Comparison of ENCODE assay signal across 31 mouse cellular contexts in the genomic region with DNA sequence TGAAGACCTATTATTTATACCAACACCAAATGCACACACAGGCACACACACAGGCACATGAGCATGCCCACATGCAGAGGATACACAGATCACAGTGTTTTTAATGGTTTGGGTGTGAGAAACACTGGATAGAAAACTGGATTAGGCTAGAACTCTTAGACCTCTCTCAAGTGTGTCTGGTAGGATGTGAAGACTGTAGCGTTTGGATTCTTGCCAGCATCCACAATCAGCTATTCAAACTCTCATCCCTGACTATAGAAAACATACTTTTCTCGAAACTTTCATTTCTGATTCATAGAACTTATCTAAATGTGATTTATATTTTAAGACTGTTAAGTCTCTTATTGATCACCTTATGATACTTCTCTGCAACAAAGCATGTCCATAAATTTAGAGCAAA. TPM values are rescaled to one million over a fixed set of nuclear protein-coding genes. Genes with fewer than 3 reads are reported as not detected.
DNase-seq lines count a peak whose midpoint lies in the region; ATAC-seq and TF ChIP-seq lines count a peak whose summit lies in the region.
"Had no signal": no experiment of that assay in that cellular context is flagged by ENCODE, and none has a peak within 500 bp of the region (broad histone marks: within the 10 kb centered on the region; RNA-seq: fewer than 3 reads in every experiment).

No protein-coding gene starts in this region.

- WGBS in embryonic facial prominence, embryonic 14.5 days = 49% methylated on average over 2 of the region's 2 CpGs
- 83% methylated on average over 2 of the region's 2 CpGs for WGBS in embryonic facial prominence, embryonic 10.5 days
- WGBS in heart, adult 2 months = 43% methylated on average over 2 of the region's 2 CpGs
- WGBS in lung, postnatal 0 days = 40% methylated on average over 2 of the region's 2 CpGs

- H3K9ac ChIP-seq in embryonic facial prominence, embryonic 14.5 days (ENCODE audit: low read depth, low read length) = no peak overlapping the region
- no peak overlapping the region for H3K9ac ChIP-seq in heart, adult 2 months (ENCODE audit: low read depth, low read length)
- no peak overlapping the region for H3K9ac ChIP-seq in lung, postnatal 0 days (replicated peaks; ENCODE audit: low read depth)
- H3K9ac ChIP-seq: embryonic facial prominence, embryonic 13.5 days; forebrain, embryonic 15.5 days; heart, embryonic 13.5 days; hindbrain, embryonic 14.5 days had no signal

- H3K4me1 ChIP-seq in embryonic facial prominence, embryonic 14.5 days (ENCODE audit: control insufficient read depth, insufficient read depth, low read length) = peaks cover 8% of the 10 kb centered on the region
- peaks cover 13% of the 10 kb centered on the region for H3K4me1 ChIP-seq in embryonic facial prominence, embryonic 10.5 days
- no peaks in the 10 kb centered on the region for H3K4me1 ChIP-seq in heart, adult 2 months (ENCODE audit: control insufficient read depth, insufficient read depth, low read length)
- H3K4me1 ChIP-seq in lung, postnatal 0 days (ENCODE audit: insufficient read depth, low read depth, low read length) = no peaks in the 10 kb centered on the region

- H3K79me2 ChIP-seq in heart, adult 2 months (replicated peaks; ENCODE audit: control insufficient read depth, insufficient read depth, low read length) = no peaks in the 10 kb centered on the region

- TF ChIP-seq POLR2A in heart, adult 2 months (IDR thresholded peaks at IDR 0.05; ENCODE audit: insufficient read depth, low read depth, low read length) = no peak

- H3K36me3 ChIP-seq in embryonic facial prominence, embryonic 14.5 days (ENCODE audit: control insufficient read depth, insufficient read depth, low read length) = no peaks in the 10 kb centered on the region
- H3K36me3 ChIP-seq in embryonic facial prominence, embryonic 10.5 days (replicated peaks) = no peaks in the 10 kb centered on the region
- H3K36me3 ChIP-seq in heart, adult 2 months (ENCODE audit: control insufficient read depth, insufficient read depth, low read length) = no peaks in the 10 kb centered on the region
- H3K36me3 ChIP-seq in lung, postnatal 0 days (ENCODE audit: insufficient read depth, low read length) = no peaks in the 10 kb centered on the region
- H3K36me3 ChIP-seq: embryonic facial prominence, embryonic 13.5 days; forebrain, embryonic 10.5 days; forebrain, embryonic 15.5 days; G1E; heart, embryonic 10.5 days had no signal

- intact Hi-C loops in heart, adult 2 months (cut with DNase I) = no loop called here

- no peaks in the 10 kb centered on the region for H3K27me3 ChIP-seq in embryonic facial prominence, embryonic 14.5 days (replicated peaks; ENCODE audit: control insufficient read depth, insufficient read depth, low read length)
- no peaks in the 10 kb centered on the region for H3K27me3 ChIP-seq in embryonic facial prominence, embryonic 10.5 days (replicated peaks; ENCODE audit: low read depth, poor library complexity, severe bottlenecking)
- H3K27me3 ChIP-seq in heart, adult 2 months (ENCODE audit: control insufficient read depth, insufficient read depth, low read length) = no peaks in the 10 kb centered on the region
- no peaks in the 10 kb centered on the region for H3K27me3 ChIP-seq in lung, postnatal 0 days (replicated peaks; ENCODE audit: insufficient read depth, low read length)
- H3K27me3 ChIP-seq: CH12.LX; embryonic facial prominence, embryonic 13.5 days; forebrain, embryonic 15.5 days; heart, embryonic 13.5 days; Patski had no signal

- no peak overlapping the region for H3K4me3 ChIP-seq in embryonic facial prominence, embryonic 14.5 days (ENCODE audit: low read depth, low read length)
- no peak overlapping the region for H3K4me3 ChIP-seq in embryonic facial prominence, embryonic 10.5 days
- no peak overlapping the region for H3K4me3 ChIP-seq in heart, adult 2 months
- H3K4me3 ChIP-seq in lung, postnatal 0 days (ENCODE audit: low read depth, low read length) = no peak overlapping the region
- H3K4me3 ChIP-seq: embryonic facial prominence, embryonic 13.5 days; forebrain, embryonic 10.5 days; forebrain, embryonic 15.5 days; gastrocnemius, adult 2 months; heart, embryonic 10.5 days; heart, embryonic 13.5 days had no signal

- H3K9me3 ChIP-seq in embryonic facial prominence, embryonic 14.5 days (ENCODE audit: control insufficient read depth, low read length) = no peaks in the 10 kb centered on the region
- no peaks in the 10 kb centered on the region for H3K9me3 ChIP-seq in embryonic facial prominence, embryonic 10.5 days
- no peaks in the 10 kb centered on the region for H3K9me3 ChIP-seq in lung, postnatal 0 days (ENCODE audit: low read length)
- H3K9me3 ChIP-seq: embryonic facial prominence, embryonic 13.5 days; forebrain, embryonic 10.5 days; forebrain, embryonic 15.5 days; G1E; heart, embryonic 10.5 days; heart, embryonic 13.5 days had no signal

- no peak for ATAC-seq in embryonic facial prominence, embryonic 14.5 days (ENCODE audit: low read depth)
- no peak for ATAC-seq in lung, postnatal 0 days
- ATAC-seq: forebrain, embryonic 15.5 days; hindbrain, postnatal 0 days; inflammation-experienced regulatory T-cells, adult 6 months; intestine, embryonic 16.5 days; Patski had no signal

- no peak for TF ChIP-seq EP300 in heart, adult 2 months (IDR thresholded peaks at IDR 0.05; ENCODE audit: insufficient read depth, low read depth, low read length)
- no peak for TF ChIP-seq EP300 in lung, postnatal 0 days (IDR thresholded peaks at IDR 0.05)

- DNase-seq in embryonic facial prominence, embryonic 14.5 days (ENCODE audit: low spot score) = peak; percentile 51
- DNase-seq in embryonic facial prominence, embryonic 10.5 days (ENCODE audit: low spot score) = no peak
- peak; percentile 3 for DNase-seq in heart, adult 11 months
- DNase-seq in heart, adult 2 months = no peak
- peak; percentile 30 for DNase-seq in lung, postnatal 0 days (ENCODE audit: low spot score)
- DNase-seq in lung, postnatal 36 days = no peak
- DNase-seq: adrenal gland, postnatal 10 days; adrenal gland, postnatal 36 days; B cell, adult 2 months; cerebellum, adult 11 months; cerebellum, adult 2 months; cerebellum, adult 9-11 months; cerebellum, postnatal 25 days; gastrocnemius, adult 2 months; gastrocnemius, postnatal 14 days; heart, adult 18-20 months; heart, postnatal 14 days; heart, postnatal 4 days had no signal

- TF ChIP-seq CTCF in heart, adult 2 months (IDR thresholded peaks at IDR 0.05) = no peak
- no peak for TF ChIP-seq CTCF in lung, postnatal 0 days (IDR thresholded peaks at IDR 0.05)

- no peak overlapping the region for H3K27ac ChIP-seq in embryonic facial prominence, embryonic 14.5 days (replicated peaks; ENCODE audit: low read depth, low read length)
- H3K27ac ChIP-seq in embryonic facial prominence, embryonic 10.5 days (replicated peaks) = no peak overlapping the region
- no peak overlapping the region for H3K27ac ChIP-seq in heart, adult 2 months
- H3K27ac ChIP-seq in lung, postnatal 0 days (ENCODE audit: low read length) = no peak overlapping the region
- H3K27ac ChIP-seq: embryonic facial prominence, embryonic 13.5 days; forebrain, embryonic 10.5 days; forebrain, embryonic 15.5 days; gastrocnemius, adult 2 months; heart, embryonic 10.5 days; heart, embryonic 13.5 days; hindbrain, embryonic 14.5 days; hindbrain, postnatal 0 days had no signal

- no peak overlapping the region for H3K4me2 ChIP-seq in embryonic facial prominence, embryonic 14.5 days (ENCODE audit: low read depth, low read length)
- H3K4me2 ChIP-seq in lung, postnatal 0 days (replicated peaks; ENCODE audit: low read depth, low read length) = no peak overlapping the region
- H3K4me2 ChIP-seq: embryonic facial prominence, embryonic 13.5 days; forebrain, embryonic 15.5 days; heart, embryonic 13.5 days; hindbrain, embryonic 14.5 days had no signal

RNA-seq across cellular contexts. Expression of gene Fras1, which starts 34.5 kb away (rescaled TPM):
- polyA plus RNA-seq in embryonic facial prominence, embryonic 14.5 days (2014; fragmentation: Nextera tagmentation; extraction: Ambion mirVana) = 19.2 and 22.0 TPM in 2 replicates
- polyA plus RNA-seq in embryonic facial prominence, embryonic 10.5 days (2016; fragmentation: Nextera tagmentation; extraction: Ambion mirVana) = 11.1 and 12.8 TPM in 2 replicates
- 1 to 10 TPM; 1.3 to 1.6 TPM for total RNA-seq in heart, adult 2 months (2021)
- 1.00 and 1.2 TPM in 2 replicates for polyA plus RNA-seq in heart, adult 2 months (2012; rRNA removed)
- 8.0 and 8.6 TPM in 2 replicates for polyA plus RNA-seq in lung, postnatal 0 days (2015; fragmentation: Nextera tagmentation; extraction: Ambion mirVana)
- total RNA-seq: common myeloid progenitor, adult 5-6 weeks had no signal

Comparison
In these comparisons a context has a peak if more than half of its experiments do, and no peak if none do; other contexts are left out.
1. DNase-seq: peak in embryonic facial prominence, embryonic 14.5 days (single experiment), heart, adult 11 months (single experiment) and lung, postnatal 0 days (single experiment); none in embryonic facial prominence, embryonic 10.5 days (single experiment), heart, adult 2 months (0 of 2) and lung, postnatal 36 days (single experiment).